Mouse (Mus musculus): ENCODE results near the gene Snapc3. TPM values are rescaled to one million over a fixed set of nuclear protein-coding genes. Genes with fewer than 3 reads are reported as not detected.

Snapc3 gene
- polyA plus RNA-seq, 1 experiment from 2014 or later: 66.5 TPM

- peaks cover 13% of the 10 kb centered on the region for H3K9me3 ChIP-seq (ENCODE audit: control insufficient read depth, low read length)
- 96% methylated on average over 4 of the region's 4 CpGs for WGBS
- no peaks in the 10 kb centered on the region for H3K36me3 ChIP-seq (replicated peaks; ENCODE audit: control insufficient read depth, insufficient read depth)
- H3K4me2 ChIP-seq (replicated peaks): no peak overlapping the region
- no peaks in the 10 kb centered on the region for H3K27me3 ChIP-seq (ENCODE audit: control insufficient read depth, insufficient read depth, low read length)
- H3K4me1 ChIP-seq (replicated peaks; ENCODE audit: control insufficient read depth, insufficient read depth, low read length): no peaks in the 10 kb centered on the region
- DNase-seq (ENCODE audit: low spot score) (no peak), ATAC-seq (ENCODE audit: low FRiP score) (no peak)
- no peak overlapping the region for H3K9ac ChIP-seq
- no peak overlapping the region for H3K4me3 ChIP-seq (replicated peaks; ENCODE audit: low read length)
- no peak overlapping the region for H3K27ac ChIP-seq
These were observed 7.5 kb upstream of the Snapc3 start for GRCm38 (mm10) chr4:83409867-83410505.

- H3K4me1 ChIP-seq (replicated peaks; ENCODE audit: control insufficient read depth, insufficient read depth, low read length): peaks cover 4% of the 10 kb centered on the region; the same call in 1 of the 2 replicates
- H3K4me2 ChIP-seq (replicated peaks): no peak overlapping the region
- no peak overlapping the region for H3K9ac ChIP-seq
- H3K36me3 ChIP-seq (replicated peaks; ENCODE audit: control insufficient read depth, insufficient read depth): no peaks in the 10 kb centered on the region
- no peaks in the 10 kb centered on the region for H3K27me3 ChIP-seq (ENCODE audit: control insufficient read depth, insufficient read depth, low read length)
- no peak for ATAC-seq (ENCODE audit: low FRiP score)
- no peak overlapping the region for H3K27ac ChIP-seq
- peaks cover 13% of the 10 kb centered on the region for H3K9me3 ChIP-seq (ENCODE audit: control insufficient read depth, low read length)
- DNase-seq (ENCODE audit: low spot score): no peak
- 94% methylated on average over 3 of the region's 3 CpGs for WGBS
- no peak overlapping the region for H3K4me3 ChIP-seq (replicated peaks; ENCODE audit: low read length)
These were observed 5.5 kb upstream of the Snapc3 start for GRCm38 (mm10) chr4:83412060-83412459.

- 83% methylated on average over 5 of the region's 5 CpGs for WGBS
- ATAC-seq (ENCODE audit: low FRiP score): no peak
- no peaks in the 10 kb centered on the region for H3K27me3 ChIP-seq (ENCODE audit: control insufficient read depth, insufficient read depth, low read length)
- DNase-seq (ENCODE audit: low spot score): no peak
- peaks cover 13% of the 10 kb centered on the region for H3K4me1 ChIP-seq (replicated peaks; ENCODE audit: control insufficient read depth, insufficient read depth, low read length)
- no peaks in the 10 kb centered on the region for H3K9me3 ChIP-seq (ENCODE audit: control insufficient read depth, low read length)
- no peak overlapping the region for H3K4me3 ChIP-seq (replicated peaks; ENCODE audit: low read length)
- no peak overlapping the region for H3K9ac ChIP-seq
- H3K27ac ChIP-seq: no peak overlapping the region
- H3K36me3 ChIP-seq (replicated peaks; ENCODE audit: control insufficient read depth, insufficient read depth): no peaks in the 10 kb centered on the region
- H3K4me2 ChIP-seq (replicated peaks): no peak overlapping the region
These were observed 3.2 kb upstream of the Snapc3 start for GRCm38 (mm10) chr4:83414241-83414824.

- Histone ChIP-seq H3K4me3 (replicated peaks; ENCODE audit: low read length) (peak overlapping the region; percentile 82), H3K9ac (peak overlapping the region; percentile 92), H3K4me1 (replicated peaks; ENCODE audit: control insufficient read depth, insufficient read depth, low read length) (peaks cover 18% of the 10 kb centered on the region), H3K27ac (peak overlapping the region; percentile 88), H3K9me3 (ENCODE audit: control insufficient read depth, low read length) (no peaks in the 10 kb centered on the region), H3K27me3 (ENCODE audit: control insufficient read depth, insufficient read depth, low read length) (no peaks in the 10 kb centered on the region), H3K4me2 (replicated peaks) (peak overlapping the region; percentile 66), H3K36me3 (replicated peaks; ENCODE audit: control insufficient read depth, insufficient read depth) (peaks cover 10% of the 10 kb centered on the region; the same call in 1 of the 2 replicates)
- ATAC-seq (ENCODE audit: low FRiP score): peak; percentile 78
- DNase-seq (ENCODE audit: low spot score): no peak
- WGBS: under 1% methylated on average over 30 of the region's 30 CpGs
These were observed 279 bp downstream of the Snapc3 start for GRCm38 (mm10) chr4:83417820-83418186.

GRCm38 (mm10) chr4:83418781-83419180 is 1.3 kb downstream of the Snapc3 start:
- Histone ChIP-seq H3K4me3 (replicated peaks; ENCODE audit: low read length) (peak overlapping the region; percentile 82), H3K4me2 (replicated peaks) (peak overlapping the region; percentile 66), H3K36me3 (replicated peaks; ENCODE audit: control insufficient read depth, insufficient read depth) (peaks cover 20% of the 10 kb centered on the region; the same call in 1 of the 2 replicates), H3K9me3 (ENCODE audit: control insufficient read depth, low read length) (no peaks in the 10 kb centered on the region), H3K4me1 (replicated peaks; ENCODE audit: control insufficient read depth, insufficient read depth, low read length) (peaks cover 18% of the 10 kb centered on the region), H3K27ac (0 out of 2 replicates have a peak overlapping the region, but pooled peaks have one; percentile 88), H3K27me3 (ENCODE audit: control insufficient read depth, insufficient read depth, low read length) (no peaks in the 10 kb centered on the region), H3K9ac (peak overlapping the region; percentile 92)
- DNase-seq (ENCODE audit: low spot score) (no peak), ATAC-seq (ENCODE audit: low FRiP score) (no peak)
- WGBS: 76% methylated on average over 2 of the region's 2 CpGs

- H3K9ac ChIP-seq: no peak overlapping the region
- no peaks in the 10 kb centered on the region for H3K9me3 ChIP-seq (ENCODE audit: control insufficient read depth, low read length)
- no peak overlapping the region for H3K4me3 ChIP-seq (replicated peaks; ENCODE audit: low read length)
- ATAC-seq (ENCODE audit: low FRiP score): no peak
- H3K27ac ChIP-seq: no peak overlapping the region
- no peaks in the 10 kb centered on the region for H3K27me3 ChIP-seq (ENCODE audit: control insufficient read depth, insufficient read depth, low read length)
- H3K4me2 ChIP-seq (replicated peaks): no peak overlapping the region
- H3K4me1 ChIP-seq (replicated peaks; ENCODE audit: control insufficient read depth, insufficient read depth, low read length): peaks cover 12% of the 10 kb centered on the region
- WGBS: 98% methylated on average over 6 of the region's 6 CpGs
- H3K36me3 ChIP-seq (replicated peaks; ENCODE audit: control insufficient read depth, insufficient read depth): peaks cover 52% of the 10 kb centered on the region
- DNase-seq (ENCODE audit: low spot score): no peak
These were observed 6.1 kb downstream of the Snapc3 start for GRCm38 (mm10) chr4:83423641-83424040.

GRCm38 (mm10) chr4:83425119-83425518 is 7.6 kb downstream of the Snapc3 start:
- Histone ChIP-seq H3K4me1 (replicated peaks; ENCODE audit: control insufficient read depth, insufficient read depth, low read length) (no peaks in the 10 kb centered on the region; the same call in 1 of the 2 replicates), H3K27ac (no peak overlapping the region), H3K4me3 (replicated peaks; ENCODE audit: low read length) (no peak overlapping the region), H3K27me3 (ENCODE audit: control insufficient read depth, insufficient read depth, low read length) (no peaks in the 10 kb centered on the region), H3K9me3 (ENCODE audit: control insufficient read depth, low read length) (no peaks in the 10 kb centered on the region), H3K9ac (no peak overlapping the region), H3K4me2 (replicated peaks) (no peak overlapping the region), H3K36me3 (replicated peaks; ENCODE audit: control insufficient read depth, insufficient read depth) (peaks cover 66% of the 10 kb centered on the region)
- 98% methylated on average over 4 of the region's 4 CpGs for WGBS
- ATAC-seq (ENCODE audit: low FRiP score): no peak
- no peak for DNase-seq (ENCODE audit: low spot score)

- no peaks in the 10 kb centered on the region for H3K9me3 ChIP-seq (ENCODE audit: control insufficient read depth, low read length)
- H3K4me2 ChIP-seq (replicated peaks): no peak overlapping the region
- H3K4me1 ChIP-seq (replicated peaks; ENCODE audit: control insufficient read depth, insufficient read depth, low read length): no peaks in the 10 kb centered on the region
- ATAC-seq (ENCODE audit: low FRiP score) (no peak), DNase-seq (ENCODE audit: low spot score) (no peak)
- H3K27me3 ChIP-seq (ENCODE audit: control insufficient read depth, insufficient read depth, low read length): no peaks in the 10 kb centered on the region
- H3K4me3 ChIP-seq (replicated peaks; ENCODE audit: low read length): no peak overlapping the region
- H3K27ac ChIP-seq: no peak overlapping the region
- 96% methylated on average over 7 of the region's 7 CpGs for WGBS
- no peak overlapping the region for H3K9ac ChIP-seq
- H3K36me3 ChIP-seq (replicated peaks; ENCODE audit: control insufficient read depth, insufficient read depth): peaks cover 66% of the 10 kb centered on the region
These were observed 9.6 kb downstream of the Snapc3 start for GRCm38 (mm10) chr4:83427141-83427540.

- Histone ChIP-seq H3K27me3 (ENCODE audit: control insufficient read depth, insufficient read depth, low read length) (no peaks in the 10 kb centered on the region), H3K4me3 (replicated peaks; ENCODE audit: low read length) (no peak overlapping the region), H3K9ac (no peak overlapping the region), H3K4me2 (replicated peaks) (no peak overlapping the region), H3K4me1 (replicated peaks; ENCODE audit: control insufficient read depth, insufficient read depth, low read length) (no peaks in the 10 kb centered on the region), H3K27ac (no peak overlapping the region), H3K36me3 (replicated peaks; ENCODE audit: control insufficient read depth, insufficient read depth) (peaks cover 67% of the 10 kb centered on the region), H3K9me3 (ENCODE audit: control insufficient read depth, low read length) (no peaks in the 10 kb centered on the region)
- 96% methylated on average over 8 of the region's 8 CpGs for WGBS
- ATAC-seq (ENCODE audit: low FRiP score) (no peak), DNase-seq (ENCODE audit: low spot score) (no peak)
These were observed 10.2 kb downstream of the Snapc3 start for GRCm38 (mm10) chr4:83427696-83428095.

All from hindbrain, embryonic 14.5 days (tissue).